Mouse (Mus musculus) heart, postnatal 25 days (tissue): ENCODE data around the gene Slc36a4. TPM values are rescaled to one million over a fixed set of nuclear protein-coding genes. Genes with fewer than 3 reads are reported as not detected.

ENCODE experiments used
- DNase-seq: peaks from one replicate; pipeline ENCODE4 v3.0.0; 2022; ENCODE audit warnings: low spot score
- intact Hi-C: fragments of 180-260 bp; cut with DNase I; formaldehyde crosslinking; loops from one replicate; pipeline ENCODE4 v1.15.1; 2025
- total RNA-seq, 2 experiments: library from RNA; stranded (reverse); gene quantifications; 2 replicates each; pipeline ENCODE4 v1.2.3; 2021

The Slc36a4 gene
- total RNA-seq: 1 to 10 TPM; 7.9 to 8.1 TPM

- intact Hi-C loops: no loop called here
- peak; percentile 68 for DNase-seq
Measured at GRCm38 (mm10) chr9:15709599-15710381, at the start of gene Slc36a4. Gene Slc36a4 (plus strand): TSS chr9:15709738.

DNA sequence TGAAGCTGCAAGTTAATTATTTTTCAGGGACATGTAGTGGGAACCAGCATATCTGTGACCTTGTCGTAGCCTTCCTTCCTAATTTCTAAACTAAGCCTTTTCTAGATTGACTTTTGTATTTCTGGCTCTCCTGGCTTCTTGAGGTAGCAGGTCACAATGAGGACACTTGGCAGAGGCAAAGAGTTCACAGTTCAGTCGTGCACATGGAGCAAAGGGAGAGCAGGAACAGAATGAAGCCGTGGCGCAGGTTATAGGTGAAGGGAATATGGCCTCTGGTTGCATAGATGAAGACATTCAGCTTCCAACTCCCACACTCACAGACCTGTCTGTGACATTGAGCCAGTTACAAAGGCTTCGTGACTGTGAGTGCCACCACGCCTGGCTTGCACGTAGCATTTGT is 44.9 kb upstream of the Slc36a4 start:
- intact Hi-C loops: no loop called here
- DNase-seq: no peak

DNA sequence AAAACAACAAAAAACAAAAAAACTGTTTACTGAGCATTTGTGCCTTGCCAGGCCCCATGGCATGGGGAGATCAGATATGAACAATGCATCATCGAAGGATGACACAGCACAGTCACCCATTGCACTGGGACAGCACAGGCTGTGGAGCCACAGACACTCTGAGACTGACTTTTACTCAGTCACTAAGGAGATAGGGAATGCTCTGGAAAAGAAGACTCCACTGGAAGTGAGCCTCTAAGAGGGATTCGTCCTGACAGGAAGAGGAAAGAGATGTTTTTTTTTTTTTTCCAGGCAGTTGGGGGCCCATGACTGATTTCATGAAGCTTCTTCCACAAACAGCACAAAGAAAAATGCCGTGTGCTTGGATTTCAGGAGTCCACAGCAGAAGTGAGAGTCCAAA is 40.1 kb upstream of the Slc36a4 start:
- intact Hi-C loops: no loop called here
- DNase-seq: no peak

DNA sequence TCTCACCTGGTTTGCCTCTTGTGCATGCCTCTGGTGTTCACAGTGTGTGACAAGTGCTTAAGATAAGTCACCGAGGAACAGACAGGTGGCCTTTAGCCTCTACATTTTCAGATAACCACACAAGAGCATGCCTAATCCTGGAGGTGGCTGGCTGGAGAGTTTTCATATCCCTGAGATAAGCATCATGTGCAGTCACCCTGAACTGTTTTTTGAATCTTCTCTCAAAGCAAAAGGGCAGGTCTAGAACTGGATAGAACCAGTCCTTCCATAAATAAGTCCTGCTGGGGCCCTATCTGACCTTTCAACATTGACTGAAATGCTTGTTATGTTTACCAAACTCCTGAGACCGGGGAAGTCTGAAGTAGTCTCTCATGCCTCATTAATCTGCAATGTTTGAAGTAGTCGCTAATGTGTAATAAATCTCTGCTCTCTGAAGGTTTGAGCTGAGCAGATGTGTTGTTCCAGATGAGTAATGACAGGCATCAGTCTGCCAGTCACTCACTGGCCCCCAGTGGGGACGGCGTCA is 39.5 kb upstream of the Slc36a4 start:
- no peak for DNase-seq
- intact Hi-C loops: no loop called here

GRCm38 (mm10) chr9:15672251-15672650 is 37.3 kb upstream of the Slc36a4 start:
- intact Hi-C loops: no loop called here
- DNase-seq: no peak

- intact Hi-C loops: loop anchor here (1.0 kb wide), 3 partner anchors 189 to 316 kb away; partner anchors contain the start of gene Smco4
- peak; percentile 35 for DNase-seq
Measured at GRCm38 (mm10) chr9:15681855-15682466, 27.6 kb upstream of the Slc36a4 start.

DNA sequence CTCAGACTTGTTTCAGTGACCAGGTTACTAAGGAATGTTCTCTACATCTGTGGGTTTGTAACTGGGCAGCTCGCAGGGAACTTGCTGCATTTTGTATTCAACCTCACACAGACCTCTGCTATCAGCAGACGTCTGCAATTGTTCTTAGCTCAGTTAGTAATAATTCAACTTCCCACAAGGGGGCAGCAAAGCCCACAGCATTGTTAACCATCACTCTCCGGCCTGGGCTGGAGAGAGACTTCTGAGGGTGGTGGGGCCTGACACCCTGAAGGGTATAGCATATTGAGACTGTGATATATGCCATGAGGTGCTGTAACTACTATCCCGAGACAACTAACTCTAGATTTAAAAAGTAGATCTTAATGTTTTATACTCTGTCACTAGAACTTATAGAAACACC is 24.3 kb upstream of the Slc36a4 start:
- intact Hi-C loops: loop anchor here (1.0 kb wide), 1 partner anchor 195 kb away; no protein-coding TSS in a partner anchor
- peak; percentile 16 for DNase-seq

GRCm38 (mm10) chr9:15687358-15687757 is 22.2 kb upstream of the Slc36a4 start:
- DNase-seq: no peak
- intact Hi-C loops: no loop called here

DNA sequence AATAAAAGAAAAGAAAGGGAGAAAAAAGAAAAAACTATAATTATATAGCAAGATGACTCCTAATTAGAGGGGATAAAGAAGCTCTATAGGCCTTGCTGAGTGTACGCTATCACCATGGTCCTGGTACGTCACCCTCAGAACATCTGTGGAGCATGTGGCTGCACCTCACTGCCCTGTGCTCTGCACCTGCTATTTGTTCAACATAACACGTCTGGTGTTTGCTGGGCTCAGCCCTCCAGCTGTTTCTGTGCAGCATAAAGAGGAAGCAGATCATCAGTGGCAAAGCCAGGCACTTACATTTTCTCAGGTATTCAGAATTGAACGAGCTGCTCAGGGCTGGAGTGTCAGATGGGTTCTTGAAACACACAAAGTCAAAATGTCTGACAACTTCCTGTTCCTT is 15.7 kb upstream of the Slc36a4 start:
- no peak for DNase-seq
- intact Hi-C loops: no loop called here

GRCm38 (mm10) chr9:15694989-15695388 is 14.5 kb upstream of the Slc36a4 start:
- intact Hi-C loops: no loop called here
- no peak for DNase-seq

GRCm38 (mm10) chr9:15705706-15706105 is 3.8 kb upstream of the Slc36a4 start:
- DNase-seq: no peak
- intact Hi-C loops: no loop called here

- no peak for DNase-seq
- intact Hi-C loops: no loop called here
Measured at GRCm38 (mm10) chr9:15708979-15709598, 449 bp upstream of the Slc36a4 start.

DNA sequence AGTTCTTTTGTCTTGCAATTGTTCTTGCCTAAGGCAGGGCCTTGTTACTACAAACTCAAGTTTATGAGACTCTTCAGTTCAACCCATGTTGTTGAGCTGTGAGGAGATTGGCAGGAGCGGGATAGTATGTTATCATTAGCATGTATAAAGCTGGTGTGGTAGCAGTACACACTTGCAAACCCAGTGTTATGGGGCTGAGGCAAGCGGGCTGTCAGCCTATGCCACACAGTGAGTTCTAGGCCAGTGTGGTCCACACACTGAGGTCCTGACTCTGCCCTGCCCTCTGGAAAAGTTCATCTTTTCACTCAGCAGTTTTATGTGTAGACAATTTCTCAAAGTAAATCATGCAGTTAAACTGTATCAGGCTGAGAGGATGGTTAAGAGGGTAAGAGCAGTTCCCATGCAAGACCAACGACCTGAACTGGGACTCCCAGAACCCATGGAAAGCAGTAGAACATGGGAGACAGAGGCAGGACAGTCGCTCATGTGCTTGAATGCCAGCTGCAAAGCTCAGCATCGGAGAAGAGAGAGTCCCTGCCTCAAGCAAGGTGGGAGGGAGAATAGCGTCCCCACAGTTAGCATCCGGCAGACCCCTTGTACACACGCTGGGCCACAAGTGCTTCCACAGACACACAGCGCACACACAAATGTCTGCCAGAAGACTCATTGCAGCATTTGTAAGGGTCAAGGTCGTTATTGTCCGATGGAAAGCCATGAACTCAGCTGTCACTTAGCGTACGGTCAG is 1.5 kb downstream of the Slc36a4 start:
- no peak for DNase-seq
- intact Hi-C loops: no loop called here

DNA sequence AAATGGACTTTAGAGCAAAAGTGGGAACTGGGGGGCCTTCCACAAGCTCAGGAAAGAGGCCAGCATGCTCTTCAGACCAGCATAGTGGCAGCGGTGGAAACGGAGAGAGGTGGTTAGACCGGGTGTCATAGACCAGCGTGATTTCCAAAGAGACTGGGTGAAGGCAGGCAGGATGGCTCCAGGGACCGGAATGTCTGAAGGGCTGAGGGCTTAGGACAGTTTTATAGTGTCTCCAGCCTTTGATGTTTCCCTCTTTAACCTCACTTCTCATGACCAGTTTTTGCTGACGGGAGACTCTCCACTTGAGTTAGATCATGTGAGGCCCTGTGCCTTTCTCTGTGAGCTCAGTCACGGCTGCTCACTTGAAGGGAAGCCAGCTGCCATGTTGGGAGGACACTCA is 2.1 kb downstream of the Slc36a4 start:
- no peak for DNase-seq
- intact Hi-C loops: no loop called here

GRCm38 (mm10) chr9:15714792-15715191 is 5.3 kb downstream of the Slc36a4 start:
- intact Hi-C loops: no loop called here

GRCm38 (mm10) chr9:15715193-15715989 is 5.9 kb downstream of the Slc36a4 start:
- DNase-seq: no peak
- intact Hi-C loops: no loop called here

More at GRCm38 (mm10) chr9:15714792-15715191, 5.3 kb downstream of the Slc36a4 start:
- DNase-seq: no peak

DNA sequence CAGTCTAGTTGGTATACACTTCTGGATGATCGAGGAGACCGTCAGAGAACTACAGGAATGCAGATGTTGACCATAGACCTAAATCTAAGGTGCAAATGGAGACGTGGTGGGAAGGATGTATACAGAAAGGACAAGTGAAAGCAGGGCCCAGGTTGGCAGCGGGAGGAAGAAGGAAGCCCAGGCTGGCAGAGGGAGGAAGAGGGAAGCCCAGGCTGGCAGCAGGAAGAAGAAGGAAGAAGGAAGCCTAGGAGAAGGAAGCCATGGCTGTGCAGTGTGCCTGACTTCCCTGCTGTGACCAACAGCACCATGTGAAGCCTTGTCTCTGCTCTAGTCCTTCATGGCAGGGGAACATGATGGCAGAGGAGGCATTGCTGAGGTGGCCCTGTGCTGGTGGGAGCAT is 7.8 kb downstream of the Slc36a4 start:
- intact Hi-C loops: no loop called here
- no peak for DNase-seq

- intact Hi-C loops: no loop called here
- DNase-seq: no peak
Measured at GRCm38 (mm10) chr9:15718295-15718694, 8.8 kb downstream of the Slc36a4 start.

GRCm38 (mm10) chr9:15719594-15719993 is 10.1 kb downstream of the Slc36a4 start:
- no peak for DNase-seq
- intact Hi-C loops: no loop called here
